Mouse (Mus musculus): ENCODE data around the gene Hopx. TPM values are rescaled to one million over a fixed set of nuclear protein-coding genes. Genes with fewer than 3 reads are reported as not detected.
A peak's percentile ranks its signal among the peaks of the same experiment; 100 is the strongest.

The Hopx gene
- polyA plus RNA-seq, 1 experiment, result 88.6 TPM

GRCm38 (mm10) chr5:77061372-77062038 lies 53.4 kb downstream of the Hopx start:
- TF ChIP-seq POLR2A (IDR thresholded peaks at IDR 0.05; ENCODE audit: extremely low read depth, insufficient read depth, low read length), result no peak
- peak; percentile 81 for TF ChIP-seq CTCF (IDR thresholded peaks at IDR 0.05; ENCODE audit: extremely low read depth, insufficient read depth, low read length)
- no peak overlapping the region for H3K4me3 ChIP-seq (ENCODE audit: insufficient read depth, low read length)
- H3K27ac ChIP-seq (ENCODE audit: insufficient read depth, low read length), result no peak overlapping the region
- no peaks in the 10 kb centered on the region for H3K4me1 ChIP-seq (ENCODE audit: control insufficient read depth, insufficient read depth, low read length)

- TF ChIP-seq CTCF (IDR thresholded peaks at IDR 0.05; ENCODE audit: extremely low read depth, insufficient read depth, low read length) (no peak), POLR2A (IDR thresholded peaks at IDR 0.05; ENCODE audit: extremely low read depth, insufficient read depth, low read length) (no peak)
- Histone ChIP-seq H3K4me3 (ENCODE audit: insufficient read depth, low read length) (no peak overlapping the region), H3K27ac (ENCODE audit: insufficient read depth, low read length) (no peak overlapping the region), H3K4me1 (ENCODE audit: control insufficient read depth, insufficient read depth, low read length) (no peaks in the 10 kb centered on the region)
Observed at GRCm38 (mm10) chr5:77060363-77060762, 54.6 kb downstream of the Hopx start.

- no peak for TF ChIP-seq POLR2A (IDR thresholded peaks at IDR 0.05; ENCODE audit: extremely low read depth, insufficient read depth, low read length)
- TF ChIP-seq CTCF (IDR thresholded peaks at IDR 0.05; ENCODE audit: extremely low read depth, insufficient read depth, low read length), result no peak
- H3K4me3 ChIP-seq (ENCODE audit: insufficient read depth, low read length), result no peak overlapping the region
- H3K27ac ChIP-seq (ENCODE audit: insufficient read depth, low read length), result no peak overlapping the region
- no peaks in the 10 kb centered on the region for H3K4me1 ChIP-seq (ENCODE audit: control insufficient read depth, insufficient read depth, low read length)
Observed at GRCm38 (mm10) chr5:77056881-77057440, 58.0 kb downstream of the Hopx start.

GRCm38 (mm10) chr5:77052616-77053015 lies 62.3 kb downstream of the Hopx start:
- no peaks in the 10 kb centered on the region for H3K4me1 ChIP-seq (ENCODE audit: control insufficient read depth, insufficient read depth, low read length)
- no peak overlapping the region for H3K27ac ChIP-seq (ENCODE audit: insufficient read depth, low read length)
- TF ChIP-seq POLR2A (IDR thresholded peaks at IDR 0.05; ENCODE audit: extremely low read depth, insufficient read depth, low read length) (no peak), CTCF (IDR thresholded peaks at IDR 0.05; ENCODE audit: extremely low read depth, insufficient read depth, low read length) (no peak)
- no peak overlapping the region for H3K4me3 ChIP-seq (ENCODE audit: insufficient read depth, low read length)

- H3K27ac ChIP-seq (ENCODE audit: insufficient read depth, low read length), result no peak overlapping the region
- TF ChIP-seq POLR2A (IDR thresholded peaks at IDR 0.05; ENCODE audit: extremely low read depth, insufficient read depth, low read length) (no peak), CTCF (IDR thresholded peaks at IDR 0.05; ENCODE audit: extremely low read depth, insufficient read depth, low read length) (no peak)
- no peak overlapping the region for H3K4me3 ChIP-seq (ENCODE audit: insufficient read depth, low read length)
- H3K4me1 ChIP-seq (ENCODE audit: control insufficient read depth, insufficient read depth, low read length), result no peaks in the 10 kb centered on the region
Observed at GRCm38 (mm10) chr5:77044362-77044761, 70.6 kb downstream of the Hopx start.

GRCm38 (mm10) chr5:77039391-77039790 lies 75.5 kb downstream of the Hopx start:
- Histone ChIP-seq H3K27ac (ENCODE audit: insufficient read depth, low read length) (no peak overlapping the region), H3K4me3 (ENCODE audit: insufficient read depth, low read length) (no peak overlapping the region), H3K4me1 (ENCODE audit: control insufficient read depth, insufficient read depth, low read length) (no peaks in the 10 kb centered on the region)
- no peak for TF ChIP-seq CTCF (IDR thresholded peaks at IDR 0.05; ENCODE audit: extremely low read depth, insufficient read depth, low read length)
- TF ChIP-seq POLR2A (IDR thresholded peaks at IDR 0.05; ENCODE audit: extremely low read depth, insufficient read depth, low read length), result no peak

GRCm38 (mm10) chr5:77038451-77038850 lies 76.5 kb downstream of the Hopx start:
- Histone ChIP-seq H3K4me1 (ENCODE audit: control insufficient read depth, insufficient read depth, low read length) (no peaks in the 10 kb centered on the region), H3K27ac (ENCODE audit: insufficient read depth, low read length) (no peak overlapping the region), H3K4me3 (ENCODE audit: insufficient read depth, low read length) (no peak overlapping the region)
- TF ChIP-seq POLR2A (IDR thresholded peaks at IDR 0.05; ENCODE audit: extremely low read depth, insufficient read depth, low read length) (no peak), CTCF (IDR thresholded peaks at IDR 0.05; ENCODE audit: extremely low read depth, insufficient read depth, low read length) (no peak)

Other genes starting within 250 kb of the Hopx start
- gene Aasdh, start 209.6 kb downstream of the Hopx start, polyA plus RNA-seq (2012; rRNA removed), result 21.5 and 27.3 TPM in 2 replicates
- gene Paics, start 163.8 kb downstream of the Hopx start, polyA plus RNA-seq (2012; rRNA removed), result 74.7 and 75.2 TPM in 2 replicates
- gene Ppat, start 163.5 kb downstream of the Hopx start, polyA plus RNA-seq (2012; rRNA removed), result 8.1 and 9.4 TPM in 2 replicates
- gene Srp72, start 140.4 kb downstream of the Hopx start, polyA plus RNA-seq (2012; rRNA removed), result 62.6 and 65.1 TPM in 2 replicates
- gene Arl9, start 111.1 kb downstream of the Hopx start, polyA plus RNA-seq (2012; rRNA removed), result 0.28 TPM in 1 of 2 replicates, not detected in the other
- 0.19 and 0.46 TPM in 2 replicates for gene Thegl, start 99.1 kb downstream of the Hopx start, polyA plus RNA-seq (2012; rRNA removed)
- gene Spink2, start 96.3 kb upstream of the Hopx start, polyA plus RNA-seq (2012; rRNA removed), result not detected in 2 replicates
- 2.4 and 2.6 TPM in 2 replicates for gene Rest, start 150.4 kb upstream of the Hopx start, polyA plus RNA-seq (2012; rRNA removed)
- 18.4 and 18.5 TPM in 2 replicates for gene Noa1, start 195.0 kb upstream of the Hopx start, polyA plus RNA-seq (2012; rRNA removed)
- gene Polr2b, start 195.0 kb upstream of the Hopx start, polyA plus RNA-seq (2012; rRNA removed), result 35.4 and 35.9 TPM in 2 replicates

All from cortical plate, adult 2 months (tissue).